Mouse (Mus musculus): ENCODE results near the gene Gm4836. TPM values are rescaled to one million over a fixed set of nuclear protein-coding genes. Genes with fewer than 3 reads are reported as not detected.
"Not testable (repeated sequence)": the region's sequence is repeated elsewhere in the genome, so short reads cannot be mapped to it uniquely, and the experiment has no call there.

Gm4836 gene
- polyA plus RNA-seq (2016; fragmentation: Nextera tagmentation; extraction: Ambion mirVana): not detected in 2 replicates

DNA sequence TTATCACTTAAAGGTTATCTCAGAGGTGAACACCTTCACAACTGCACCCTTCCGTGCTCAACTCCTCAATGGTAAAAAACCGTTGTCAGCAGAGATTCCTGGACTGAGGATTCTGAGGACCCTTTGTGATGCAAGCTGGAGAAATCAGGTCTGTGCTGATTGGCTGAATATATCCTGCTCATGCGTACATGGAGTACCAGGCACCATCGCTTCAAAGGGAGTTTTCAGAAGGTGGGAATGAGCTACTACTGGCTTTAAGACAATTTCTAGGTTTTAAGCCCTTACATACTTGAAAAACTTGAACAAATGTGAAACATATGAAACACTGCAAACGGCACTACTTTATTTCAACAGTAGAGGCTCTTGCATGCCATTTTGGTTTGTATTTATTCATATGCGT is at the start of gene Gm4836:
Gm4836 (minus strand) TSS at position 101 of the 400 bp plus-strand sequence.
- H3K4me3 ChIP-seq; H3K9me3 ChIP-seq; DNase-seq (ENCODE audit: low spot score); H3K4me1 ChIP-seq; H3K27ac ChIP-seq (replicated peaks); H3K36me3 ChIP-seq (replicated peaks); H3K27me3 ChIP-seq (replicated peaks; ENCODE audit: low read depth, poor library complexity, severe bottlenecking): not testable (repeated sequence)
- WGBS: no CpG with 5 or more reads among the region's 6 CpGs
